Mouse (Mus musculus): ENCODE data around the gene Cpn2.
A peak's percentile ranks its signal among the peaks of the same experiment; 100 is the strongest.

Cpn2 gene

GRCm38 (mm10) chr16:30241623-30242022 is 25.7 kb downstream of the Cpn2 start:
- DNase-seq (ENCODE audit: low read depth in 2 of 2, low spot score in 2 of 2) = no peak

GRCm38 (mm10) chr16:30238791-30239190 is 28.5 kb downstream of the Cpn2 start:
- DNase-seq (ENCODE audit: low read depth in 2 of 2, low spot score in 2 of 2) = no peak

GRCm38 (mm10) chr16:30236091-30236699 is 31.1 kb downstream of the Cpn2 start:
- peak; percentile 73 to 77 for DNase-seq (ENCODE audit: low read depth in 2 of 2, low spot score in 2 of 2)

GRCm38 (mm10) chr16:30235577-30235976 is 31.7 kb downstream of the Cpn2 start:
- DNase-seq (ENCODE audit: low read depth in 2 of 2, low spot score in 2 of 2) = no peak

- no peak for DNase-seq (ENCODE audit: low read depth in 2 of 2, low spot score in 2 of 2)
Observed at GRCm38 (mm10) chr16:30234636-30235546, 32.4 kb downstream of the Cpn2 start.

GRCm38 (mm10) chr16:30234077-30234476 is 33.2 kb downstream of the Cpn2 start:
- DNase-seq (ENCODE audit: low read depth in 2 of 2, low spot score in 2 of 2) = no peak

GRCm38 (mm10) chr16:30231882-30232604 is 35.3 kb downstream of the Cpn2 start:
- no peak for DNase-seq (ENCODE audit: low read depth in 2 of 2, low spot score in 2 of 2)

GRCm38 (mm10) chr16:30227352-30227751 is 39.9 kb downstream of the Cpn2 start:
- no peak for DNase-seq (ENCODE audit: low read depth in 2 of 2, low spot score in 2 of 2)

GRCm38 (mm10) chr16:30221161-30221782 is 46.0 kb downstream of the Cpn2 start:
- no peak for DNase-seq (ENCODE audit: low read depth in 2 of 2, low spot score in 2 of 2)

- no peak for DNase-seq (ENCODE audit: low read depth in 2 of 2, low spot score in 2 of 2)
Observed at GRCm38 (mm10) chr16:30215811-30216210, 51.5 kb downstream of the Cpn2 start.

- DNase-seq (ENCODE audit: low read depth in 2 of 2, low spot score in 2 of 2) = no peak
Observed at GRCm38 (mm10) chr16:30213644-30214043, 53.7 kb downstream of the Cpn2 start.

GRCm38 (mm10) chr16:30212035-30212434 is 55.3 kb downstream of the Cpn2 start:
- no peak for DNase-seq (ENCODE audit: low read depth in 2 of 2, low spot score in 2 of 2)

GRCm38 (mm10) chr16:30209264-30209663 is 58.0 kb downstream of the Cpn2 start:
- DNase-seq (ENCODE audit: low read depth in 2 of 2, low spot score in 2 of 2) = no peak

GRCm38 (mm10) chr16:30207991-30208390 is 59.3 kb downstream of the Cpn2 start:
- no peak for DNase-seq (ENCODE audit: low read depth in 2 of 2, low spot score in 2 of 2)

- no peak for DNase-seq (ENCODE audit: low read depth in 2 of 2, low spot score in 2 of 2)
Observed at GRCm38 (mm10) chr16:30207111-30207828, 60.0 kb downstream of the Cpn2 start.

All from CD8-positive naive resting alpha-beta T cell, adult 2 months (primary cell).